ENCODE assay signal across 8 mouse cellular contexts in genomic region chr16:91727433-91727832, GRCm38 (mm10). TPM values are rescaled to one million over a fixed set of nuclear protein-coding genes. Genes with fewer than 3 reads are reported as not detected.
DNase-seq lines count a peak whose midpoint lies in the region; ATAC-seq lines count a peak whose summit lies in the region.

No protein-coding gene starts in this region.

- H3K36me3 ChIP-seq in heart, embryonic 11.5 days (ENCODE audit: control insufficient read depth, insufficient read depth, low read length): peaks cover 2% of the 10 kb centered on the region; the same call in 1 of the 2 replicates
- 0 out of 2 replicates have a peak, but pooled peaks cover 5% of the 10 kb centered on the region for H3K36me3 ChIP-seq in hindbrain, embryonic 15.5 days

- no peak for DNase-seq in heart, adult 8-10 months (ENCODE audit: low spot score)
- peak; percentile 85 for DNase-seq in adipocyte (ENCODE audit: low spot score)
- DNase-seq in lung, postnatal 36 days: peak; percentile 76
- DNase-seq in thymus, adult 18-20 months: no peak
- DNase-seq in frontal cortex, postnatal 14 days (ENCODE audit: low spot score in 2 of 2): no peak
- DNase-seq in layer of hippocampus, adult 18-20 months (ENCODE audit: low spot score in 2 of 2): no peak

- 0 out of 2 replicates have a peak overlapping the region, but pooled peaks have one; percentile 64 for H3K27ac ChIP-seq in heart, embryonic 11.5 days (ENCODE audit: low read depth, low read length)
- H3K27ac ChIP-seq in hindbrain, embryonic 15.5 days (replicated peaks): peak overlapping the region; percentile 93; the same call in 1 of the 2 replicates

- peak overlapping the region; percentile 82 for H3K4me3 ChIP-seq in heart, embryonic 11.5 days (ENCODE audit: low read depth, low read length)
- peak overlapping the region; percentile 92 for H3K4me3 ChIP-seq in hindbrain, embryonic 15.5 days

- H3K9ac ChIP-seq in heart, embryonic 11.5 days (ENCODE audit: low read depth, low read length): no peak overlapping the region
- peak overlapping the region; percentile 60; the same call in 1 of the 2 replicates for H3K9ac ChIP-seq in hindbrain, embryonic 15.5 days

- H3K9me3 ChIP-seq in heart, embryonic 11.5 days (replicated peaks; ENCODE audit: control insufficient read depth, low read length): no peaks in the 10 kb centered on the region
- no peaks in the 10 kb centered on the region for H3K9me3 ChIP-seq in hindbrain, embryonic 15.5 days

- no peaks in the 10 kb centered on the region for H3K27me3 ChIP-seq in heart, embryonic 11.5 days (ENCODE audit: control insufficient read depth, insufficient read depth, low read length)
- H3K27me3 ChIP-seq in hindbrain, embryonic 15.5 days: no peaks in the 10 kb centered on the region

- WGBS in heart, embryonic 11.5 days (ENCODE audit: insufficient replicate concordance): 90% methylated on average over 15 of the region's 15 CpGs
- 84% methylated on average over 15 of the region's 15 CpGs for WGBS in hindbrain, embryonic 15.5 days

- peaks cover 19% of the 10 kb centered on the region for H3K4me1 ChIP-seq in heart, embryonic 11.5 days (ENCODE audit: control insufficient read depth, insufficient read depth, low read length)
- H3K4me1 ChIP-seq in hindbrain, embryonic 15.5 days (replicated peaks): peaks cover 30% of the 10 kb centered on the region

- no peak for ATAC-seq in heart, embryonic 11.5 days (replicated peaks; ENCODE audit: insufficient number of reproducible peaks, low FRiP score, low TSS enrichment)
- no peak for ATAC-seq in hindbrain, embryonic 15.5 days (ENCODE audit: low FRiP score, low read depth)

- peak overlapping the region; percentile 75 for H3K4me2 ChIP-seq in heart, embryonic 11.5 days
- H3K4me2 ChIP-seq in hindbrain, embryonic 15.5 days: peak overlapping the region; percentile 78

RNA-seq across cellular contexts. Expression of gene Cryzl1, which starts 1.3 kb away (rescaled TPM):
- 54.5 and 54.7 TPM in 2 replicates for polyA plus RNA-seq in heart, embryonic 11.5 days (2014; fragmentation: Nextera tagmentation; extraction: Ambion mirVana)
- total RNA-seq in heart, adult 8-10 months (2022): 10 to 100 TPM; 26.0 to 30.4 (median 27.1) TPM
- polyA plus RNA-seq in hindbrain, embryonic 15.5 days (2015; fragmentation: Nextera tagmentation; extraction: Ambion mirVana): 92.8 and 93.4 TPM in 2 replicates
- total RNA-seq in layer of hippocampus, adult 18-20 months (2021): 100 to 1,000 TPM; 113 TPM

RNA-seq across cellular contexts. Expression of gene Itsn1, which starts 1.6 kb away (rescaled TPM):
- 26.6 and 29.5 TPM in 2 replicates for polyA plus RNA-seq in heart, embryonic 11.5 days (2014; fragmentation: Nextera tagmentation; extraction: Ambion mirVana)
- total RNA-seq in heart, adult 8-10 months (2022): 10 to 100 TPM; 50.2 to 64.1 (median 53.3) TPM
- 57.8 and 60.2 TPM in 2 replicates for polyA plus RNA-seq in hindbrain, embryonic 15.5 days (2015; fragmentation: Nextera tagmentation; extraction: Ambion mirVana)
- 100 to 1,000 TPM; 151 to 158 TPM for total RNA-seq in layer of hippocampus, adult 18-20 months (2021)

RNA-seq across cellular contexts. Expression of gene Donson, which starts 38.9 kb away (rescaled TPM):
- polyA plus RNA-seq in heart, embryonic 11.5 days (2014; fragmentation: Nextera tagmentation; extraction: Ambion mirVana): 20.5 and 20.7 TPM in 2 replicates
- total RNA-seq in heart, adult 8-10 months (2022): 1 to 10 TPM; 2.9 to 6.0 (median 3.5) TPM
- 19.7 and 21.1 TPM in 2 replicates for polyA plus RNA-seq in hindbrain, embryonic 15.5 days (2015; fragmentation: Nextera tagmentation; extraction: Ambion mirVana)
- total RNA-seq in layer of hippocampus, adult 18-20 months (2021): 10 to 100 TPM; 18.5 to 19.7 TPM

Comparison
In these comparisons a context has a peak if more than half of its experiments do, and no peak if none do; other contexts are left out.
1. DNase-seq: peak in adipocyte (single experiment) and lung, postnatal 36 days (single experiment); none in heart, adult 8-10 months (single experiment), thymus, adult 18-20 months (0 of 2), frontal cortex, postnatal 14 days (0 of 2) and layer of hippocampus, adult 18-20 months (0 of 2).